Mouse (Mus musculus): ENCODE data around the gene Slc25a22. TPM values are rescaled to one million over a fixed set of nuclear protein-coding genes. Genes with fewer than 3 reads are reported as not detected.
A peak's percentile ranks its signal among the peaks of the same experiment; 100 is the strongest.

Gene Slc25a22
- polyA plus RNA-seq, 3 experiments from 2014 or later: 31.4 to 50.6 (median 32.0) TPM

GRCm38 (mm10) chr7:141471236-141471635, 33.5 kb upstream of the Slc25a22 start:
- no peak for ATAC-seq

- no peak for ATAC-seq
Measured at GRCm38 (mm10) chr7:141470637-141470944, 32.9 kb upstream of the Slc25a22 start.

- no peak for ATAC-seq
Measured at GRCm38 (mm10) chr7:141469901-141470636, 32.4 kb upstream of the Slc25a22 start.

DNA sequence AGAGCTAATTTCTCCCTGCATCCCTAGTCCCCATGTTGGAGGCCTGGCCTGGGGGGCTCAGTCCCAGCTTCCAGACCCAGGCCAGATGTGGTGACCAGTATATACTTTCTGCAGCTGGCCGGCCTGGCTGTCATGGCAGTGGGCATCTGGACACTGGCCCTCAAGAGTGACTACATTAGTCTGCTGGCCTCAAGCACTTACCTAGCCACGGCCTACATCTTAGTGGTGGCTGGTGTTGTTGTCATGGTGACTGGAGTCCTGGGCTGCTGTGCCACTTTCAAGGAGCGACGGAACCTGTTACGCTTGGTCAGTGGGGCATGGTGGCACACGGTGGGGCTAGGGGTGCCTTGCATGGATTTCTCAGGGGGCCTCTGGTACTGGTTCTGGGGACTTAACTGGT, 31.7 kb upstream of the Slc25a22 start:
- ATAC-seq: no peak

DNA sequence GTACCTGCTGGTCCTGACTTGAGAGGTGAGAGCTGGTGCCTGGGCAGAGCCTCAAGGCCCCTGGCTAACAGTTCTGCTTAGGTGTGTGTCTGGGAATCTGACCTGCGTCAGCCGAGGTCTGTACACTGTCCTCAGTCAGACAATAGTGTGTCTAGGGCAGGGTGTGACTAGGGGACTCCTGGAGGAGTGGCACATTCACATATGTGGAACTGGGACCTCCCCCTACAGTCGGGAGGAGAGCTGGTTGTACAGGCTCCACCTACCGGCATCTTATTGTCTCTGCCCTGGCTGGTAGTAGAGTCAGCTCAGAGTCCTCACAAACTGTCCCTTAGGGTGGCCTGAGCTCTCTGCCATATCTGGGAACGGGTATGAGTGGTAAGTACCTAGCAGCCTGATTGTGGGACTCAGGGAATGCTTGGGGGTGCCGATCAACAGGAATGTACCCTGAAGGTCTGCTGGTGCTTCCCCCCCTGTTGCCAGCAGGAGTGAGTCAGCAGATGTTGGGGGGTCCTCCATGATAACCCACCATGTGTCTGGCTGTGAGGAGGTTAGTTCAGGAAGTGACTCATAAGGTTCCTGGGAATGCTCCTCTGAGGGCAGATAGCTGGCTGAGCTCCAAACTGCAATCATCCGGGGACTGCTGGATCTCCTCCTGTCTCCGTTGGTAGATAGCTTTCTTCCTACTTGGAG, 31.0 kb upstream of the Slc25a22 start:
- no peak for ATAC-seq

DNA sequence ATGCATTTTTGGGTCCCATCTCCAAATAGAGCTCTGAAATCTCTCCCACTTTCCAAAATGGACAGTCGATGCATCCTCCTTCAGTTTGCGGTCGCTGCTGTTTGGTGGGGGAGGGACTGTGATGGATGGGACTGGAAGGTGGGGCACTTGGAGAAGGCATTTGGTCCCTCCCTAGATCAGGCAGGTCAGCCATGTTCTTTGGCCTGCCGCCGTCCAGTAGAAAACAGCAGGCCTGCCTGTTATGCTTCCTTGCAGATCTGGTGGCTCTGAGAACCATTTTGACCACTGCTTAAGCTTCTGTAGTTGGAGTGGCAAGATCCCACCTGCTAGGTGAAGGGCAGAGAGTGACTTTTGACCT, 30.5 kb upstream of the Slc25a22 start:
- no peak for ATAC-seq

GRCm38 (mm10) chr7:141467230-141468030, 29.7 kb upstream of the Slc25a22 start, which contains the start of gene Cd151:
Gene Cd151 (plus strand): TSS chr7:141467392.
- peak; percentile 67 for ATAC-seq

- no peak for ATAC-seq
Measured at GRCm38 (mm10) chr7:141466607-141467148, 29.0 kb upstream of the Slc25a22 start.

DNA sequence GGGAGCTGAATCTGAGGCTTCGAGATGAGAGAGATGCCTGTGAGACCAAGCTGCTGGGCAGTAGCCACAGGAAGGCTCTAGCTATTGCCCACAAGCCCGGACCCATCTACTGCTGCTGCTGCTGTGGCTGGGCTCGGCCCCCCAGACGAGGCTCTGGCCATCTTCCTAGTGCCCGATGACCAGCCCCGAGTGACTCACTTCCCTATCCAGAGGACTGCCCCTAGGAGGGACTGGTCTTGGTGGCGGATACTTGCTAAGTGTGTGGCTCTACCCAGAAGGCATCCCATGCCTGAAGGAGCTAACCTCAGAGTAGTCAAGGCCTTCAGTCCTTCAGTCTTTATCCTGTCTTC, 28.3 kb upstream of the Slc25a22 start:
- ATAC-seq: no peak

- no peak for ATAC-seq
Measured at GRCm38 (mm10) chr7:141465388-141466044, 27.8 kb upstream of the Slc25a22 start.

DNA sequence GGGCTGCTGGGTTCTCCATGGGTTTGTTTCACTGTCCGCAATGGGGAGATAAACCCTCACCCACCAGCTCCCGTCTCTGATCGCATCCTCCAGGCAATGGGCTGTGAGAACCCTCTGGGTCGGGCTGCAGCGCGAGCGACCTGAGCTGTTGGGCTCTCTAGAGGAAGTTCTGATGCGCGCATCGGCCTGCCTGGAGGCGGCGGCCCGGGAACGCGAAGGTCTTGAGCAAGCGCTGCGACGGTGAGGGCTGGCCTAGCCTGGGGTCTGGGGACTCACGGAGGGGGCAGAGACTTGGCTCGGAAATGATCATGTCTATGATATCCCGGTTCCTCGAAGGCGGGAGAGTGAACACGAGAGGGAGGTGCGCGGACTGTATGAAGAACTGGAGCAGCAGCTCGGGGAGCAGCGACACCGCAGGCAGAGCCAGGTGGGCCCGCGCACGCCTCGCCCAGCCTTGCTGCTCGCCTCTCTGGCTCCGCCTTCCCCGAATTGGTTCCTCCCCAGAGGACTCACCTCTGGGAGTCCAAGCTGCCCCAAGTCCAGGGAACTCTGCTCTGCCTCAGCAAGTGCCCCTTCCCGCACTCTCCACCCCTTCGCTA, 27.0 kb upstream of the Slc25a22 start:
- no peak for ATAC-seq

- ATAC-seq: no peak
Measured at GRCm38 (mm10) chr7:141463824-141464602, 26.3 kb upstream of the Slc25a22 start.

- no peak for ATAC-seq
Measured at GRCm38 (mm10) chr7:141462333-141462821, 24.7 kb upstream of the Slc25a22 start.

- no peak for ATAC-seq
Measured at GRCm38 (mm10) chr7:141461521-141462332, 24.0 kb upstream of the Slc25a22 start.

DNA sequence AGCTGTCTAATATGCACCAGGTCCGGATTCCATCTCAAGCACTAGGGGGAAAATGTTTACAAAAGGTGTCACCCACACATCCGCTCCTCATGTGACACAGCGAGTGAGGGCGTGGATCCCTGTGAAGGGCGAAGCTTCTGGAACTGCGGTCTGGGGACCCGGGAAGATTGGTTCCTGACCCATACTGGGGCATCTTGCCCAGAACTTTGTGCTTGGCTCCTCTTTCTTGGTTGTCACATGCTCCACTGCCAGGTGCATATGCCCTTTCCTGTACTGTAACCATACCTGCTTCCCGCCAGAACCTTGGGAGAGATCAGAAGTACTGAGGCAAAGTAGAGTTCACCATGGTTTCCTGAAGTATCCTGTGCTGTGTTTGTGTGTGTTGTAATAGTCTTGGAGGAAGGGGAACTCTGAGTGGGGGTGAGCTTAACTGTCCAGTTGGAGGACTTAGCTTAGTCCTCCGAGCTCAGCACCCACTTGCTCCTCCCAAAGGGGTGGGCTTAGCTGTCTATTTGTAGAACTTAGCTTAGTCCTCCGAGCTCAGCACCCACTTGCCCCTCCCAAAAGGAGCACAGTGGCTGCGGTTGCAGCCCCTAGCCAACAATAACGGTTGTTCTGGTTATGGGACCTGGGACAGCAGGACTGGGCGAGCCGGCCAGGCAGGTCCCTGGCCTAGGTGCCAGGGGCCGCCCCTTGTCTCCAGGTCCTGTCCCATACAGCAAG, 22.9 kb upstream of the Slc25a22 start, which contains the start of gene Cracr2b:
Cracr2b (plus strand) TSS at position 704 of the 723 bp plus-strand sequence.
- no peak for ATAC-seq

- no peak for ATAC-seq
Measured at GRCm38 (mm10) chr7:141460001-141460390, 22.3 kb upstream of the Slc25a22 start.

DNA sequence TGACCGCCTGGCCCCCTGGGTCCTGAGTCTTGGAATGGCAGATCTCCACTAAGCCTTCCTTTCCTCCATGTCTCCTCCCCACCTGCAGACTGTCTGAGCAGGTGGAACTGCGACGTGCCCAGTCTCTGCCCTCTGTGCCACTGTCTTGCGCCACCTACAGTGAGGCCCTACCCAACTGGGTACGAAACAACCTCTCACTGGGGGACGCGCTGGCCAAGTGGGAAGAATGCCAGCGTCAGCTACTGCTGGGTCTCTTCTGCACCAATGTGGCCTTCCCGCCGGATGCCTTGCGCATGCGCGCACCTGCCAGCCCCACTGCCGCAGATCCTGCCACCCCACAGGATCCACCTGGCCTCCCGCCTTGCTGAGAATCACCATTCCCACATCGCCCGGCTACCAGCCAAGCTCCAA, 21.6 kb upstream of the Slc25a22 start:
- no peak for ATAC-seq

GRCm38 (mm10) chr7:141458661-141459060, 21.0 kb upstream of the Slc25a22 start:
- ATAC-seq: no peak

GRCm38 (mm10) chr7:141457986-141458660, 20.4 kb upstream of the Slc25a22 start:
- ATAC-seq: no peak

Measured in inflammation-experienced regulatory T-cells, adult 6 months (primary cell).